Mouse (Mus musculus) CD4-positive, CD25-positive, alpha-beta regulatory T cell, adult 9 weeks (primary cell): ENCODE data around the gene Tfcp2l1. TPM values are rescaled to one million over a fixed set of nuclear protein-coding genes. Genes with fewer than 3 reads are reported as not detected.

ENCODE experiments used
- polyA plus RNA-seq: library from polyadenylated mRNA; unstranded; fragments of 100-300 nt; shearing (Covaris generic); gene quantifications from one replicate; pipeline ENCODE4 v1.2.1, GENCODE M21; 2017

Gene Tfcp2l1
- not detected for polyA plus RNA-seq

GRCm38 (mm10) chr1:118627781-118628464 lies at the start of gene Tfcp2l1:
Tfcp2l1 (plus strand) TSS chr1:118627945.

Other genes starting within 250 kb of the Tfcp2l1 start
- 38.5 TPM for gene Clasp1, start 238.9 kb upstream of the Tfcp2l1 start, polyA plus RNA-seq